Mouse (Mus musculus) left cerebral cortex, postnatal 10 days (tissue): ENCODE results near the gene Cxcl14. TPM values are rescaled to one million over a fixed set of nuclear protein-coding genes. Genes with fewer than 3 reads are reported as not detected.

Source experiments
- DNase-seq, 2 experiments: peaks; one replicate each; pipeline ENCODE4 v3.0.0; 2021 to 2022; ENCODE audit warnings: low spot score in 2 of 2, mixed read lengths in 1 of 2; ENCODE audit errors: extremely low spot score in 1 of 2
- intact Hi-C: fragments of 180-260 bp; cut with DNase I; formaldehyde crosslinking; loops from one replicate; pipeline ENCODE4 v1.15.1; 2025
- total RNA-seq, 2 experiments: library from RNA; stranded (reverse); gene quantifications; 2 replicates each; pipeline ENCODE4 v1.2.3; 2021

Cxcl14 gene
- total RNA-seq, 2 experiments from 2014 or later, result 99.1 to 109 TPM

DNA sequence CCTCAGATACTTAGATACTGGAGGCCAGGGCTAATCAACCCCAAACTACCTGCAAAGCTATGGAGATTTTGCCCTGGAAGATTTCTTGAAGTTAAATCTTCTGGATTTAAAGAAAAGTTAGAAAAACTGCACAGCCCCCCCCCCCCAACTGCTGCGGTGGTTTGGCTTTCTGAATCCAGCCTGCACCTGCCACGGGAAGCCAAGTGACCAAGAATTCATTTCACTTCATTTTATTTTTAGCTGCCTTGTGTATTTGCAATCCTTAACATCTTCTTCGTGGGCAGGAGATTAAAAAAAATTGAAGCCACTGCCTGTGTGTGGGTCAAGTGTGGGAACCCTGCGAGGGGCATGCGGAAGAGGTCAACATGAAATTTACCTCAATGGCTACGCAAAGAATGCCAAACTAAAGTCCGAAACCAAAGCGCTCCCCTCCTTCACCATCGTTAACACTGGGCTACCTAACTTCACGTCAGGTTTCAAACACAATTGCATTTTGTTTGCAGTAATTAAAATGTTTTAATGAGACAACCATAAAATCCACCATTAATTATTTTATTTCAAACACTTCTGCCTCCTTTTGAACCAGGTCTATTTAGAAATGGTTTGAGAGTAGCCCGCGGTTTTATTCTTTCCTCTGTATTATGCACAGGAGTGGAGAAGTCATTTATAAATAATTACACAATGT lies 38.7 kb downstream of the Cxcl14 start:
- intact Hi-C loops, result loop anchor here (10.0 kb wide), 1 partner anchor 293 kb away; no protein-coding TSS in a partner anchor
- DNase-seq, result no peak

GRCm38 (mm10) chr13:56256716-56257299 lies 39.5 kb downstream of the Cxcl14 start:
- intact Hi-C loops, result loop anchor here (10.0 kb wide), 1 partner anchor 292 kb away; no protein-coding TSS in a partner anchor
- DNase-seq, result no peak

- intact Hi-C loops, result loop anchor here (5.0 to 10.0 kb wide), 2 partner anchors 289 to 426 kb away; no protein-coding TSS in a partner anchor
Measured at GRCm38 (mm10) chr13:56253379-56253778, 43.0 kb downstream of the Cxcl14 start.

DNA sequence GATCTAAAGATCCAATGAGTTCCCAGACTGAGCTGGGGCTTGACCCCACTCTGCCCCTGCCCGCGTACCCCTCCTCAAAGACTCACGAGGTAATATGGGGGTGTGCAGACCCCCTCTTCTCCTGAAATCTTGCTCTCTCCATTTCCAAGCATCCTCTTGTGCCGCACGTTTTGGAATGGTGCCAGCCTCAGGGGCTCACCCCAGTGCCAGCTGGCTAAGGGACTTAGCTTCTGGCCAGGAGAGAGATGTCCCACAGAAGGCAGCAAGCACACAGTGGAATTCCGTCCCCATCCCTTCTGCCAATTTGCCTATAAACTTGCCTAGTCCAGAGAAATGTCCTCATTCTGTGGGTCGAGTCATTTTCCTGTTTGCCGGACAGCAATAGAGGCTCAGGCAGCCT lies 43.6 kb downstream of the Cxcl14 start:
- DNase-seq, result peak in 1 of 2 experiments; percentile 38
- intact Hi-C loops, result loop anchor here (5.0 to 10.0 kb wide), 2 partner anchors 288 to 425 kb away; no protein-coding TSS in a partner anchor

More at GRCm38 (mm10) chr13:56253379-56253778, 43.0 kb downstream of the Cxcl14 start:
- DNase-seq, result no peak

GRCm38 (mm10) chr13:56251924-56252619 lies 44.3 kb downstream of the Cxcl14 start, which contains the start of gene Neurog1:
Gene Neurog1 (minus strand): TSS chr13:56252163.
- DNase-seq, result peak in 1 of 2 experiments; percentile 57
- intact Hi-C loops, result loop anchor here (5.0 to 10.0 kb wide), 2 partner anchors 287 to 425 kb away; no protein-coding TSS in a partner anchor

GRCm38 (mm10) chr13:56251176-56251923 lies 45.0 kb downstream of the Cxcl14 start:
- peak in 1 of 2 experiments; percentile 20 for DNase-seq
- intact Hi-C loops, result loop anchor here (5.0 to 10.0 kb wide), 2 partner anchors 287 to 424 kb away; no protein-coding TSS in a partner anchor

DNA sequence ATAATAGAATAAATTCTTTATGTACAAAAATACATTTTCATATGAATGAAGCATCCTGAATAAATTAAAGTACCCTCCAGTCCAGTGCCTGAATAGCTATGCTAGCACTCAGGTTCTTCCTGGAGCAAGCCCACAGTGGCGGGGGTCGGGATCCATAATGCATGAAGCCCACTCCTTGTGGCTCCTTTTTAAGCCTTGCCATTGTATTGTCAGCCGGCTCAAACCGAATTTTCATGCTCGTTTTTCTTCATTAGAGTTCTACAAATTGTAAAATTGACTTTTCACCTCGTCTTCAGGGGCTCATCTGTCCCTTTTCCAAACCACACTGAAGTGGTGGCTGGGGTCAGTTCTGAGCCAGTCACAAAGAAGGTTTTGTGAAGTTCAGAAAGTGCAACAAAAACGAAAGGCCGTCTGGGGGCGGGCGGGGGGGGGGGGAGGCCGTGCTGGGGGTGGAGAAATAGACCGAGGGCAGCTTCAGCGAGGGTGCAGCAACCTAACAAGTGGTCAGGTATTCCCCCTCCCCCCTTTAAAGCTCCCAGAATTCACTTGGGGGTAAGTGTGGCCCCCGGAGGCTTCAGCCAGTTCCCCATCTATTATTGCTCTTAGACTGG lies 45.7 kb downstream of the Cxcl14 start:
- intact Hi-C loops, result loop anchor here (5.0 to 10.0 kb wide), 2 partner anchors 286 to 423 kb away; no protein-coding TSS in a partner anchor
- no peak for DNase-seq

GRCm38 (mm10) chr13:56249593-56250341 lies 46.6 kb downstream of the Cxcl14 start:
- intact Hi-C loops, result loop anchor here (5.0 to 10.0 kb wide), 2 partner anchors 285 to 422 kb away; no protein-coding TSS in a partner anchor
- DNase-seq, result peak in 1 of 2 experiments; percentile 16

- intact Hi-C loops, result no loop called here
- no peak for DNase-seq
Measured at GRCm38 (mm10) chr13:56243104-56243503, 53.2 kb downstream of the Cxcl14 start.

DNA sequence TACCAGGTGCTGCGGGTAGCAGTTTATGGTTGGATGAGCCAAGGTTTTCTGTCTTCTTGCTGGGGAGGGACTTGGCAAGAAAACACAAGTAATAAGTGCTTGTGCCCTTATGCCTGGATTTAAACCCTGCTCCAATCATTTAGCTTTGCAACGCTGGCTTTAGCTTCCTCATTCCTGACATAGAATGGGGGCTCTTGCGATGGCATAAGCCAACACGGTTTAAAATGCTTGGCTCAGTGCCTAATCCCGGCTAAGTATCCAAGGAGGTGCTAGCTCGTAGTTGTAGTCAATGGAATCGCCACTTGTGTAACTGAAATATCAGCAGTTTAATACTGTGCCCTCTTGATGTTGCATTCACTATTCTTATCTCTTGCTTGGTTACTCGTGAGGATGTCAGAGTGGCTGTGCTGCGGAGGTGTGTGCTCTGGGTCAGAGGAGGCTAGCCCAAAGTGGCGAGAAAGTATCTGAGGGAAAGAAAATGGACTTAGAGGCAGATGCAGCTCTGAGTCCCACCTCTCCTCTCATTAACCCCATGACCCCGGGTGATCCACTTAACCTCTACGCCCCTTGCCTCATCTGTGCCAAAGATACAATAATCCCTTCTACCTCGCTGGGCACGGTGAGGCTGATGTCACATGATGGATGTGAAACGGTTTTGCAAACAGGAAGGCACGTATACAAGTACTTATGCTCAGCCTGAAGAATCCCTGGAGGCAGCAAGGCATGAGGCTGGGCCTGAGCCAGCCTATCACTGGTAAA lies 56.2 kb downstream of the Cxcl14 start:
- intact Hi-C loops, result no loop called here

More for the DNA sequence above, 56.2 kb downstream of the Cxcl14 start:
- DNase-seq, result peak in 1 of 2 experiments; percentile 11

Other genes with a start within 250 kb of the Cxcl14 start
- gene H2afy, start 160.2 kb downstream of the Cxcl14 start, total RNA-seq, result 10 to 100 TPM; 86.3 to 92.1 TPM
- gene Tifab, start 117.7 kb downstream of the Cxcl14 start, total RNA-seq, result 1 to 10 TPM; 2.0 to 2.1 TPM
- gene Neurog1, start 44.4 kb downstream of the Cxcl14 start, total RNA-seq, result not detected
- gene Gm3045, start 130.0 kb upstream of the Cxcl14 start, total RNA-seq, result not detected
- under 1 TPM in 1 of 2 experiments, not detected in 1; 0.10 TPM for gene Slc25a48, start 141.8 kb upstream of the Cxcl14 start, total RNA-seq
- not detected for gene Il9, start 185.7 kb upstream of the Cxcl14 start, total RNA-seq
- gene Fbxl21, start 225.9 kb upstream of the Cxcl14 start, total RNA-seq, result 1 to 10 TPM; 3.8 to 4.2 TPM